Mouse (Mus musculus) hindbrain, embryonic 14.5 days (tissue): ENCODE data around the gene Dnaja3. TPM values are rescaled to one million over a fixed set of nuclear protein-coding genes. Genes with fewer than 3 reads are reported as not detected.
A peak's percentile ranks its signal among the peaks of the same experiment; 100 is the strongest.
"Not testable (repeated sequence)": the region's sequence is repeated elsewhere in the genome, so short reads cannot be mapped to it uniquely, and the experiment has no call there.

Experiments used
- ATAC-seq: fragments of 200-750 bp; cut with Nextera tagmentation; 2 replicates; pipeline ENCODE4 v1.8.0; 2017; ENCODE audit warnings: moderate number of reproducible peaks, mild to moderate bottlenecking, moderate TSS enrichment, moderate library complexity; ENCODE audit not compliant: low FRiP score
- DNase-seq: peaks from one replicate; pipeline ENCODE4 v3.0.0-alpha.2; 2015; ENCODE audit warnings: low spot score
- H3K27ac ChIP-seq: fragments of 300-500 bp; sonication (generic); 2 replicates; pipeline ENCODE4 v1.5.1; 2014; ENCODE audit warnings: mild to moderate bottlenecking, moderate library complexity
- H3K27me3 ChIP-seq: fragments of 300-500 bp; sonication (generic); 2 replicates; pipeline ENCODE4 v1.6.1; 2014; ENCODE audit warnings: mild to moderate bottlenecking, low read length, mixed read lengths; ENCODE audit not compliant: control insufficient read depth, insufficient read depth
- H3K36me3 ChIP-seq: fragments of 300-500 bp; sonication (generic); replicated peaks from 2 replicates; pipeline ENCODE4 v1.6.1; 2014; ENCODE audit not compliant: control insufficient read depth, insufficient read depth
- H3K4me1 ChIP-seq: fragments of 300-500 bp; sonication (generic); replicated peaks from 2 replicates; pipeline ENCODE4 v1.6.1; 2014; ENCODE audit warnings: antibody characterized with exemption, low read length, mixed read lengths; ENCODE audit not compliant: control insufficient read depth, insufficient read depth
- H3K4me2 ChIP-seq: fragments of 300-500 bp; sonication (generic); replicated peaks from 2 replicates; pipeline ENCODE4 v1.6.1; 2014; ENCODE audit warnings: mild to moderate bottlenecking, moderate library complexity
- H3K4me3 ChIP-seq: fragments of 300-500 bp; sonication (generic); replicated peaks from 2 replicates; pipeline ENCODE4 v1.5.1; 2014; ENCODE audit warnings: mild to moderate bottlenecking, low read length
- H3K9ac ChIP-seq: fragments of 300-500 bp; sonication (generic); 2 replicates; pipeline ENCODE4 v1.6.1; 2014
- H3K9me3 ChIP-seq: fragments of 300-500 bp; sonication (generic); 2 replicates; pipeline ENCODE4 v1.6.1; 2016; ENCODE audit warnings: low read length; ENCODE audit not compliant: control insufficient read depth
- WGBS: fragments of 180-500 bp; shearing (Covaris S2); extraction: QIAGEN DNeasy Blood & Tissue Kit; methylation state at CpG from one replicate; pipeline ENCODE4 v1.1.7; 2014; 5-methylcytosine and 5-hydroxymethylcytosine counted together
- polyA plus RNA-seq: library from polyadenylated mRNA; unstranded; fragments of >200 nt; fragmentation: Nextera tagmentation; extraction: Ambion mirVana; gene quantifications from 2 replicates; pipeline ENCODE4 v1.2.1, GENCODE M21; 2014

Dnaja3 gene
- polyA plus RNA-seq, 1 experiment from 2014 or later, result 54.6 TPM

GRCm38 (mm10) chr16:4683581-4684456 is 44.0 kb downstream of the Dnaja3 start:
- under 1% methylated on average over 54 of the region's 54 CpGs for WGBS
- no peaks in the 10 kb centered on the region for H3K27me3 ChIP-seq
- peaks cover 16% of the 10 kb centered on the region for H3K4me1 ChIP-seq
- H3K27ac ChIP-seq, result peak overlapping the region; percentile 70
- peak; percentile 98 for DNase-seq
- peak overlapping the region; percentile 89 for H3K4me2 ChIP-seq
- H3K36me3 ChIP-seq, result peaks cover 18% of the 10 kb centered on the region
- ATAC-seq, result peak; percentile 89
- H3K9me3 ChIP-seq, result no peaks in the 10 kb centered on the region
- peak overlapping the region; percentile 72 for H3K4me3 ChIP-seq
- peak overlapping the region; percentile 90 for H3K9ac ChIP-seq

- peaks cover 23% of the 10 kb centered on the region for H3K36me3 ChIP-seq
- peak overlapping the region; percentile 89 for H3K4me2 ChIP-seq
- peak overlapping the region; percentile 90 for H3K9ac ChIP-seq
- no peaks in the 10 kb centered on the region for H3K27me3 ChIP-seq
- peak overlapping the region; percentile 70 for H3K27ac ChIP-seq
- peak overlapping the region; percentile 72 for H3K4me3 ChIP-seq
- H3K4me1 ChIP-seq, result peaks cover 12% of the 10 kb centered on the region; the same call in 1 of the 2 replicates
- H3K9me3 ChIP-seq, result no peaks in the 10 kb centered on the region
- ATAC-seq, result no peak
- DNase-seq, result no peak
- 2% methylated on average over 9 of the region's 9 CpGs for WGBS
Observed at GRCm38 (mm10) chr16:4684457-4684791, 44.6 kb downstream of the Dnaja3 start.

GRCm38 (mm10) chr16:4689371-4689770 is 49.6 kb downstream of the Dnaja3 start:
- Histone ChIP-seq H3K36me3 (peaks cover 73% of the 10 kb centered on the region), H3K4me1 (peaks cover 11% of the 10 kb centered on the region; the same call in 1 of the 2 replicates)
- not testable (repeated sequence) for ATAC-seq, DNase-seq, H3K27me3 ChIP-seq, H3K9me3 ChIP-seq, H3K27ac ChIP-seq, H3K4me3 ChIP-seq, H3K4me2 ChIP-seq, H3K9ac ChIP-seq
- 98% methylated on average over 4 of the region's 4 CpGs for WGBS

DNA sequence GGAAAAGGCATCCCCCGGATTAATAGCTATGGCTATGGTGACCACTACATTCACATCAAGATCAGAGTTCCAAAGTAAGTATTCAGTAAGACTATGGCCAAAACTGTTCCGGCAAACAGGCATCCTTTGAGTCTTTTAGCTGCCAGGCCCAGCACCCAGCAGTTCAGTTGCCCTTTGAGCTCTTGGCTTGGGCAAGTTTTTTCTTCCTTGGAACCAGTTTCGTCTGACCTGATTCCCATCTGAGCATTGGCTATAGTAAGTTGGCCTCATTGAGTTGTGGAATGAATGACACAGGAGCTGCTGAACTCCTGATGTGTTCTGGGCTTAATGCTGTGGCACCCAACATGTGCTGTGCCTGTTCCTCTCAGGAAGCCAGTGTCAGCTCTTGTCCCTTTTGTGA is 61.4 kb downstream of the Dnaja3 start:
- Histone ChIP-seq H3K9me3 (no peaks in the 10 kb centered on the region), H3K4me3 (no peak overlapping the region), H3K27me3 (no peaks in the 10 kb centered on the region), H3K4me1 (no peaks in the 10 kb centered on the region), H3K36me3 (peaks cover 99% of the 10 kb centered on the region), H3K4me2 (no peak overlapping the region), H3K9ac (no peak overlapping the region), H3K27ac (no peak overlapping the region)
- no peak for ATAC-seq
- 95% methylated on average over 3 of the region's 3 CpGs for WGBS
- no peak for DNase-seq

- H3K4me2 ChIP-seq, result no peak overlapping the region
- H3K36me3 ChIP-seq, result peaks cover 99% of the 10 kb centered on the region
- no peak for ATAC-seq
- H3K4me1 ChIP-seq, result no peaks in the 10 kb centered on the region
- H3K4me3 ChIP-seq, result no peak overlapping the region
- no peak for DNase-seq
- no peak overlapping the region for H3K9ac ChIP-seq
- no peaks in the 10 kb centered on the region for H3K9me3 ChIP-seq
- no peak overlapping the region for H3K27ac ChIP-seq
- WGBS, result 79% methylated on average over 1 of the region's 1 CpGs
- no peaks in the 10 kb centered on the region for H3K27me3 ChIP-seq
Observed at GRCm38 (mm10) chr16:4702646-4703045, 62.9 kb downstream of the Dnaja3 start.

GRCm38 (mm10) chr16:4705541-4705940 is 65.8 kb downstream of the Dnaja3 start:
- Histone ChIP-seq H3K27ac (no peak overlapping the region), H3K4me2 (no peak overlapping the region), H3K9ac (no peak overlapping the region), H3K9me3 (no peaks in the 10 kb centered on the region), H3K36me3 (peaks cover 97% of the 10 kb centered on the region), H3K4me1 (no peaks in the 10 kb centered on the region), H3K4me3 (no peak overlapping the region), H3K27me3 (no peaks in the 10 kb centered on the region)
- 77% methylated on average over 4 of the region's 4 CpGs for WGBS
- no peak for DNase-seq
- ATAC-seq, result no peak

DNA sequence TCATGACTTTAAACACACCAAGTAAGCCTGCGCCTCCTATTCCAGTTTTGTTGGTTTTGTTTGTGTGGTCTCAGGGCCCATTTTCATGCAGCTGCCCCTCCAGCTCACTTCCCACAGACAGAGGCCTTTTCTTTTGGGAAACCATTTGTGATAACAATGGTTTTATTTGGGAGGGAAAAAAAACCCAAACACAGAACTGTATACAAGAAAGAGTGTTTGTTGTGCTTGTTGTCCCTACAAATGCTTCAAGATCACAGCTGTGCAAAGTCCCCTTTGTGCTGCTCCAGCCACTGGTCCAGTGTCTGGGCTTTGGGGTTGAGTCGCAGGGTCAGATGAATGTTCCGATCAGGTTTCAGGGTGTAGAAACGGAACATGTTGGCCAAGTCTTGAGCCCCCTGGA is 71.4 kb downstream of the Dnaja3 start:
- Histone ChIP-seq H3K9me3 (no peaks in the 10 kb centered on the region), H3K27ac (no peak overlapping the region), H3K9ac (no peak overlapping the region), H3K4me1 (no peaks in the 10 kb centered on the region), H3K27me3 (no peaks in the 10 kb centered on the region), H3K36me3 (peaks cover 86% of the 10 kb centered on the region), H3K4me2 (no peak overlapping the region), H3K4me3 (no peak overlapping the region)
- WGBS, result 93% methylated on average over 4 of the region's 4 CpGs
- no peak for DNase-seq
- ATAC-seq, result no peak

DNA sequence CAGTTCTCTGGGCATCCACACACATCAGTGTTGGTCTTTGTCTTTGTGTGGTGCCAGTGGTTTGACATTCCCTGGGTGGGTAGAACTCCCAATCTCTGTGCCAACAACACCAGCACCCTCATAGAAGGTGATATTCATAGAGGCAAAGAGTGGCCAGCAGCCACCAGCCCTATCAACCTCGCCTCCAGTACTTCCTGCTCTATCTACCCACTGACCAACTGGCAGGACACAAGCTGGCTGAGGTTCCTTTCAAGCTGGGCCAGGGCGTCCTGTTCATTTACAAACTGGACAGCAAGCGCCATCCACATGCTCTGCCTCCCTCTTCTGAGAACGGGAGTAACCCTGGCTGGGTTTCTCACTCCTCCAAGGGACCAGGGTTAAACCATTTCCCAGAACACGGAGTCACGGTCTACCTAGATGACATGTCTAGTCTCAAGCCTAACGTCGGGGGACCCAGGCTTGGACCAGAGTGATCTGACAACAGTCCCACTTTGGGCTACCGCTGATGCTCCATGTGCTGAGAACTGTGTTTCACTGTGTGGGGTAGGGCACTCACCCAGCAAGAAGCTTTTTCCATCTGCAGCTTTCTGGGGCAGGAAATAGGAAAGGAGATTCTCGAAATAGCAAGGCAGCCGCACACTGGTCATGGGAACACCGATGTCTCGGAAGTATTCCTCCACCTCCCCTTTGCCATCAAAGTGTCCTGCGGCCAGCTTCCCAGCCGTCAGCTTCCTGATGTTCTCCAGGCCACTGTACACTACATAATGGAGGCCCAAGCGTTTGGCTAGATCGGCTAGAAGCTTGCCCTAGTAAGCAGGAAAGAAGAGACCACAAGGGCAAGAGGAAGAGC is 74.3 kb downstream of the Dnaja3 start:
- Histone ChIP-seq H3K27ac (no peak overlapping the region), H3K9me3 (no peaks in the 10 kb centered on the region), H3K4me2 (no peak overlapping the region), H3K27me3 (no peaks in the 10 kb centered on the region), H3K4me3 (no peak overlapping the region), H3K4me1 (no peaks in the 10 kb centered on the region; the same call in 1 of the 2 replicates), H3K36me3 (peaks cover 59% of the 10 kb centered on the region), H3K9ac (no peak overlapping the region)
- WGBS, result 89% methylated on average over 17 of the region's 17 CpGs
- ATAC-seq (no peak), DNase-seq (no peak)

DNA sequence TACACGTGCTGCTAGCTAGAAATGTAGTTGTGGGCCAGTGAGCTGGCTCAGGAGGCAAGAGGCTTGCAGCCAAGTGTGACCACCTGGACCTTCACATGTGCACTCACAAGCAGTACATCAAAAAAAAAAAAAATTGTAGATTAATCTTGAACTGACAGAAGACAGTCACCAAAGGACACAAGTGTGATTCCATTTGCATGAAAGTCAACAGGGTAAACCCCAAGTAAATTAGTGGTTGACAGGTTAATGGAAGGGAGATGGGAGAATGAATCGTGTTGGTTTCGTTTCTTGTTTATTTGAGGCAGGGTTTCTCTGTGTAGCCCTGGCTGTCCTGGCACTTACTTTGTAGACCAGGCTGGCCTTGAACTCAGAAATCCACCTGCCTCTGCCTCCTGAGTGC is 78.1 kb downstream of the Dnaja3 start:
- DNase-seq, result no peak
- Histone ChIP-seq H3K36me3 (peaks cover 30% of the 10 kb centered on the region), H3K27ac (no peak overlapping the region), H3K4me1 (no peaks in the 10 kb centered on the region; the same call in 1 of the 2 replicates), H3K27me3 (no peaks in the 10 kb centered on the region), H3K4me2 (peak overlapping the region; percentile 51), H3K9me3 (no peaks in the 10 kb centered on the region), H3K9ac (0 out of 2 replicates have a peak overlapping the region, but pooled peaks have one; percentile 57), H3K4me3 (peak overlapping the region; percentile 48)
- ATAC-seq, result no peak
- 61% methylated on average over 3 of the region's 3 CpGs for WGBS
